Mouse (Mus musculus) lung, postnatal 0 days (tissue): ENCODE results near the gene Abcc5.

Source experiments
- CTCF ChIP-seq: IDR thresholded peaks from 2 replicates; pipeline ENCODE4 v1.5.1; 2016; ENCODE audit warnings: antibody characterized with exemption, mild to moderate bottlenecking
- EP300 ChIP-seq: IDR thresholded peaks from 2 replicates; pipeline ENCODE4 v1.6.1; 2016; ENCODE audit warnings: antibody characterized with exemption, mild to moderate bottlenecking, control low read depth

DNA sequence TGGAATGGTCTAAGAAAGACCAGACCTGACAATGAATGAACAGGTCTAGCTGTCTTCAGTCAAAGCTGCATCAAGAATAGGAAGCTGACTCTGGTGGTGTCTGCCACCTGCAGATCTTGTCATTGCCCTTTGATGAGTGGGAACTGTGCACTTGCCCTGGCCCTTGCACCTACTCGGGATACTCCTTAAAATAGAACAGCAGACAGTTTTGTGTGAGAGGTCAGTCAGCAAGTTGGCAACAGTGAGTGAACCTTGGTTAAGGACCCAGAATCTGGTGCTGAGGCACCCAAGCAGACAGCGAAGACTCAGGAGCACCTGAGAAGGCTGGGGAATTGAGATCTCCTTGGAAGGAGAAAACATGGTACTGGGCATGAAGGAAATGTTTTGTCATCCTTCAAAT lies 16.7 kb upstream of the Abcc5 start:
- TF ChIP-seq CTCF = no peak
- TF ChIP-seq EP300 = no peak
